20 mouse cellular contexts compared by ENCODE assay signal in genomic region chr2:155248718-155249117, GRCm38 (mm10). TPM values are rescaled to one million over a fixed set of nuclear protein-coding genes. Genes with fewer than 3 reads are reported as not detected.
DNase-seq lines count a peak whose midpoint lies in the region; ATAC-seq and TF ChIP-seq lines count a peak whose summit lies in the region.
"Had no signal": no experiment of that assay in that cellular context is flagged by ENCODE, and none has a peak within 500 bp of the region (broad histone marks: within the 10 kb centered on the region; RNA-seq: fewer than 3 reads in every experiment).

No protein-coding gene starts in this region.

- H3K4me2 ChIP-seq in liver, postnatal 0 days (ENCODE audit: low read depth, low read length) = no peak overlapping the region
- no peak overlapping the region for H3K4me2 ChIP-seq in liver, embryonic 12.5 days
- H3K4me2 ChIP-seq: embryonic facial prominence, embryonic 15.5 days; forebrain, embryonic 12.5 days; midbrain, embryonic 11.5 days; neural tube, embryonic 12.5 days had no signal

- no peak overlapping the region for H3K27ac ChIP-seq in heart, adult 2 months
- no peak overlapping the region for H3K27ac ChIP-seq in liver, postnatal 0 days (ENCODE audit: low read depth)
- H3K27ac ChIP-seq in liver, embryonic 12.5 days = no peak overlapping the region
- H3K27ac ChIP-seq: embryonic facial prominence, embryonic 15.5 days; forebrain, embryonic 12.5 days; neural tube, embryonic 12.5 days had no signal

- no peak overlapping the region for H3K4me3 ChIP-seq in heart, adult 2 months
- H3K4me3 ChIP-seq in liver, postnatal 0 days (ENCODE audit: low read depth, low read length) = no peak overlapping the region
- no peak overlapping the region for H3K4me3 ChIP-seq in liver, embryonic 12.5 days
- H3K4me3 ChIP-seq: embryonic facial prominence, embryonic 15.5 days; forebrain, embryonic 12.5 days; neural tube, embryonic 12.5 days had no signal

- H3K4me1 ChIP-seq in heart, adult 2 months (ENCODE audit: control insufficient read depth, insufficient read depth, low read length) = no peaks in the 10 kb centered on the region
- no peaks in the 10 kb centered on the region for H3K4me1 ChIP-seq in liver, postnatal 0 days (ENCODE audit: insufficient read depth)
- no peaks in the 10 kb centered on the region for H3K4me1 ChIP-seq in liver, embryonic 12.5 days
- H3K4me1 ChIP-seq: embryonic facial prominence, embryonic 15.5 days; forebrain, embryonic 12.5 days; neural tube, embryonic 12.5 days had no signal

- H3K9me3 ChIP-seq in liver, postnatal 0 days (ENCODE audit: low read length) = no peaks in the 10 kb centered on the region
- H3K9me3 ChIP-seq in liver, embryonic 12.5 days (replicated peaks) = no peaks in the 10 kb centered on the region
- H3K9me3 ChIP-seq: embryonic facial prominence, embryonic 15.5 days; forebrain, embryonic 12.5 days; neural tube, embryonic 12.5 days had no signal

- H3K9ac ChIP-seq in heart, adult 2 months (ENCODE audit: low read depth, low read length) = no peak overlapping the region
- no peak overlapping the region for H3K9ac ChIP-seq in liver, postnatal 0 days (replicated peaks)
- H3K9ac ChIP-seq in liver, embryonic 12.5 days = no peak overlapping the region
- H3K9ac ChIP-seq: embryonic facial prominence, embryonic 15.5 days; forebrain, embryonic 12.5 days; neural tube, embryonic 12.5 days had no signal

- WGBS in heart, adult 2 months = 87% methylated on average over 2 of the region's 2 CpGs
- WGBS in liver, postnatal 0 days (ENCODE audit: insufficient replicate concordance) = 79% methylated on average over 2 of the region's 2 CpGs
- 74% methylated on average over 2 of the region's 2 CpGs for WGBS in liver, embryonic 12.5 days (ENCODE audit: insufficient replicate concordance)

- ATAC-seq in liver, postnatal 0 days = no peak
- ATAC-seq in liver, embryonic 12.5 days = no peak

- no peaks in the 10 kb centered on the region for H3K27me3 ChIP-seq in heart, adult 2 months (ENCODE audit: control insufficient read depth, insufficient read depth, low read length)
- no peaks in the 10 kb centered on the region for H3K27me3 ChIP-seq in liver, postnatal 0 days (ENCODE audit: insufficient read depth, low read length)
- no peaks in the 10 kb centered on the region for H3K27me3 ChIP-seq in liver, embryonic 12.5 days (replicated peaks)
- H3K27me3 ChIP-seq in splenic B cell, adult 2 months (ENCODE audit: control insufficient read depth, insufficient read depth, low read length, poor library complexity, severe bottlenecking) = no peaks in the 10 kb centered on the region
- H3K27me3 ChIP-seq: embryonic facial prominence, embryonic 15.5 days; forebrain, embryonic 12.5 days; neural tube, embryonic 12.5 days had no signal

- no peak for TF ChIP-seq POLR2A in heart, adult 2 months (IDR thresholded peaks at IDR 0.05; ENCODE audit: insufficient read depth, low read depth, low read length)
- no peak for TF ChIP-seq POLR2A in brain, embryonic 14.5 days (IDR thresholded peaks at IDR 0.05; ENCODE audit: borderline replicate concordance, extremely low read depth, insufficient read depth, insufficient read length, poor library complexity, severe bottlenecking)

- TF ChIP-seq CTCF in heart, adult 2 months (IDR thresholded peaks at IDR 0.05) = peak; percentile 46
- TF ChIP-seq CTCF in liver, postnatal 0 days (IDR thresholded peaks at IDR 0.05; ENCODE audit: low read depth) = peak; percentile 39
- TF ChIP-seq CTCF in brain, embryonic 14.5 days (IDR thresholded peaks at IDR 0.05; ENCODE audit: borderline replicate concordance, extremely low read depth, insufficient read depth, insufficient read length) = 0 out of 2 replicates have a peak, but pooled peaks have one; percentile 3

- H3K79me2 ChIP-seq in heart, adult 2 months (replicated peaks; ENCODE audit: control insufficient read depth, insufficient read depth, low read length) = no peaks in the 10 kb centered on the region

- intact Hi-C loops in heart, adult 2 months (cut with DNase I) = no loop called here
- intact Hi-C loops in heart, postnatal 25 days (cut with DNase I) = no loop called here

- H3K36me3 ChIP-seq in heart, adult 2 months (ENCODE audit: control insufficient read depth, insufficient read depth, low read length) = peaks cover 2% of the 10 kb centered on the region
- H3K36me3 ChIP-seq in liver, postnatal 0 days (replicated peaks; ENCODE audit: insufficient read depth, low read length) = peaks cover 58% of the 10 kb centered on the region
- H3K36me3 ChIP-seq in liver, embryonic 12.5 days = peaks cover 78% of the 10 kb centered on the region
- peaks cover 18% of the 10 kb centered on the region for H3K36me3 ChIP-seq in splenic B cell, adult 2 months (ENCODE audit: control insufficient read depth, insufficient read depth, low read length, poor library complexity, severe bottlenecking)

- no peak for TF ChIP-seq EP300 in heart, adult 2 months (IDR thresholded peaks at IDR 0.05; ENCODE audit: insufficient read depth, low read depth, low read length)
- TF ChIP-seq EP300 in liver, postnatal 0 days (IDR thresholded peaks at IDR 0.05; ENCODE audit: low read depth) = no peak

- no peak for DNase-seq in heart, adult 2 months
- no peak for DNase-seq in heart, postnatal 25 days (ENCODE audit: low spot score)
- no peak for DNase-seq in liver, postnatal 0 days
- no peak for DNase-seq in brain, embryonic 14.5 days (ENCODE audit: low read depth)
- peak; percentile 10 for DNase-seq in splenic B cell, adult 2 months (ENCODE audit: low read depth, low spot score)
- DNase-seq in retina, postnatal 1 day = no peak
- DNase-seq: adrenal gland, adult 8-10 months; cerebellum, postnatal 10 days; gastrocnemius, postnatal 14 days; kidney, adult 9 months; kidney, postnatal 4 days; lung, adult 2 months; lung, postnatal 4 days; right cerebral cortex, adult 18-20 months; thymus, postnatal 4 days had no signal

RNA-seq across cellular contexts. Expression of gene Dynlrb1, which starts 12.4 kb away (rescaled TPM):
- 100 to 1,000 TPM; 163 to 165 TPM for total RNA-seq in heart, adult 2 months (2021)
- 359 and 543 TPM in 2 replicates for polyA plus RNA-seq in heart, adult 2 months (2012; rRNA removed)
- total RNA-seq in heart, postnatal 25 days (2021) = 100 to 1,000 TPM; 162 to 183 TPM
- polyA plus RNA-seq in liver, postnatal 0 days (2015; fragmentation: Nextera tagmentation; extraction: Ambion mirVana) = 129 and 139 TPM in 2 replicates
- 152 and 160 TPM in 2 replicates for polyA plus RNA-seq in liver, embryonic 12.5 days (2016; fragmentation: Nextera tagmentation; extraction: Ambion mirVana)
- 748 and 859 TPM in 2 replicates for polyA plus RNA-seq in brain, embryonic 14.5 days (2012; rRNA removed)

RNA-seq across cellular contexts. Expression of gene Map1lc3a, which starts 27.4 kb away (rescaled TPM):
- total RNA-seq in heart, adult 2 months (2021) = 100 to 1,000 TPM; 713 to 821 TPM
- polyA plus RNA-seq in heart, adult 2 months (2012; rRNA removed) = 933 and 1,030 TPM in 2 replicates
- 100 to 1,000 TPM; 712 to 776 TPM for total RNA-seq in heart, postnatal 25 days (2021)
- 68.0 and 83.2 TPM in 2 replicates for polyA plus RNA-seq in liver, postnatal 0 days (2015; fragmentation: Nextera tagmentation; extraction: Ambion mirVana)
- polyA plus RNA-seq in liver, embryonic 12.5 days (2016; fragmentation: Nextera tagmentation; extraction: Ambion mirVana) = 27.4 and 28.9 TPM in 2 replicates
- polyA plus RNA-seq in brain, embryonic 14.5 days (2012; rRNA removed) = 224 and 261 TPM in 2 replicates
